Mouse (Mus musculus): ENCODE results near the gene Tmco1. TPM values are rescaled to one million over a fixed set of nuclear protein-coding genes. Genes with fewer than 3 reads are reported as not detected.
"Not testable (repeated sequence)": the region's sequence is repeated elsewhere in the genome, so short reads cannot be mapped to it uniquely, and the experiment has no call there.

Gene Tmco1
- total RNA-seq, 2 experiments from 2014 or later = 70.0 to 78.2 TPM

- no peak for ATAC-seq (replicated peaks; ENCODE audit: low FRiP score, poor library complexity, severe bottlenecking)
Observed at GRCm38 (mm10) chr1:167321691-167322090, 13.5 kb downstream of the Tmco1 start.

GRCm38 (mm10) chr1:167328776-167329175, 20.6 kb downstream of the Tmco1 start:
- no peak for ATAC-seq (replicated peaks; ENCODE audit: low FRiP score, poor library complexity, severe bottlenecking)

DNA sequence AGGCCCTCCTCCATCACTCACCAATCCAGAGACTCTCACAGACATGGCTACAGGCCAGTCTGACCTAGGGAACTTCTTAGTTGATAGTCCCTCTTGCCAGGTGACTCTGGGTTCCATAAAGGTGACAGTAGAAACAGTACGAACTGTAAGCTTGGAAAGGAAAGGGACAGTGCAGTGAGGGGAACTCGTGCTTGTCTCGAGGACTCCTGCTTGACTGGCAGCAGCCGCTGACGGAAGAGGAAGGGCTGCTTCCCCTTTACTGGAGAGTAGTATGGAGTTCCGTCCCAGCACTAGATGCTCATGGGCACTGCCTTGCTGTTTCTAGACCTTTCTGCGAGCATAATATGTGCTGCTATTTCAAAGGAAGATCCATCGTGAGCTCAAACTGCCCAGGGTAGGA, 22.9 kb downstream of the Tmco1 start:
- ATAC-seq (replicated peaks; ENCODE audit: low FRiP score, poor library complexity, severe bottlenecking) = no peak

DNA sequence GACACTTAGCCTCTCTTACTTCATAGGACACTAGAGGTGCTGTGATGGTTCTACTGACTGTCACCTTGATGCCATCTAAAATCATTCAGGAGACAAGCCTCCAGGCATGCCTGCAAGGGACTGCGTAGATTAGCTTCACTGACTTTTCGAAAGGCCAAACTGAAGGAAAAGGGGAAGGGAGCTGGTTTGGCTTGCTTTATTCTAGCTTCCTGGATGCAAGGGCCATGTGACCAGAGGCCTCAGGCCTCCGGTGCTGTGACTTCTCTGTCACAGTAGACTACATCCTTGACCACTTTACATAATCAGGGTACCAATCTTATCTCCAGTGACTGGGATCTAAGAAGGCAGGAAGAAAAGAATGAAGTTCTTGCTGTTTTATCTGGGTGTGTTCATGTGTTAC, 28.2 kb downstream of the Tmco1 start:
- ATAC-seq (replicated peaks; ENCODE audit: low FRiP score, poor library complexity, severe bottlenecking) = no peak

- 0 out of 2 replicates have a peak, but pooled peaks have one; percentile 62 for ATAC-seq (replicated peaks; ENCODE audit: low FRiP score, poor library complexity, severe bottlenecking)
Observed at GRCm38 (mm10) chr1:167337463-167338095, 29.4 kb downstream of the Tmco1 start.

DNA sequence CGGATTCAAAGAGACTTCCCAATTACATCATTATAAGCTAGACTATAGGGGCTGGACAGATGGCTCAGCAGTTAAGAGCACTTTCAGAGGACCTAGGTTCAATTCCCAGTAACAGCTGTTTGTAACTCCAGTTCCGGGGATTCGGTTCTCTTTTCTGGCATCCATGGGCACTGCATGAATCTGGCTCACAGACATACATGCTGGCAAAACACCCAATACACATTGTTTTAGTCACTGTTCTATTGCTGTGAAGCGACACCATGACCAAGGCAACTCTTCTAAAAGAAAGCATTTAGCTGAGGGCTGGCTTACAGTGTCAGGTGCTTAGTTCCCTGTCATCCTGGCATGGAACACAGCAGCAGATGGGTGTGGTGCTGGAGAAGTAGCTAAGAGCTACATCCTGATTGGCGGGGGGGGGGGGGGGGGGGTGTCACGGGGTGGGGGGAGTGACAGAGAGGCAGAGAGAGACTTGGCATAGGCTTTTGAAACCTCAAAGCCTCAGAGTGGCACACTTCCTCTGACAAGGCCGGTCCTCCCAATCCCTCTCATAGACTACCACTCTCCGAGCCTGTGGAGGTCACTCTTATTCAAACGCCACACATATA, 31.1 kb downstream of the Tmco1 start:
- no peak for ATAC-seq (replicated peaks; ENCODE audit: low FRiP score, poor library complexity, severe bottlenecking)

DNA sequence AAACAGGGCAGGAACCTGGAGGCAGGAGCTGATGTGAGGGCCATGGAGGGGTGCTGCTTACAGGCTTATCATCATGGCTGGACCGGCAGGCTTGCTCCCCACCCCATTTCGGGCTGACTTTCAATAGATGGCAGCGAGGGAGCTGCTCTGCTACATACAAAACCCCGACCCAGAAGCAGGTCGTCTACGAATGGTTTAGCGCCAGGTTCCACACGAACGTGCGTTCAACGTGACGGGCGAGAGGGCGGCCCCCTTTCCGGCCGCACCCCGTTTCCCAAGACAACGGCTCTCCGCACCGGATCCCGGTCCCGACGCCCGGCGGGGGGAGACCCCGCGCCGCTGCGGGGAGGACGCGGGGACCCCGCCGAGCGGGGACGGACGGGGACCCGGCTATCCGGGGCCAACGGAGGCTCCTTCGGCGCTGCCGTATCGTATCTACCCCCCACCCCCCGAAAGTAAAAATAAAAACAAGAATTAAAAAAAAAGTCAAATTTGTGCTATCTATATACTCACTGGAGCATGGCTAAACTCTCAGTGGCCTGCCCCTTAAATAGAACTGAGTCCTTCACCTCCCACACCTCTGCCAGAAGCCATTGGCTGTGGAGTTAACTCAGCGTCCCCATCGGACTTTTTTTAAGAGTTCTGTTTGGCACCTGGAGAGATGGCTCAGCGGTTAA, 32.1 kb downstream of the Tmco1 start:
- ATAC-seq (replicated peaks; ENCODE audit: low FRiP score, poor library complexity, severe bottlenecking) = peak; percentile 65; the same call in 1 of the 2 replicates

- ATAC-seq (replicated peaks; ENCODE audit: low FRiP score, poor library complexity, severe bottlenecking) = peak; percentile 79
Observed at GRCm38 (mm10) chr1:167340910-167341528, 32.8 kb downstream of the Tmco1 start.

- no peak for ATAC-seq (replicated peaks; ENCODE audit: low FRiP score, poor library complexity, severe bottlenecking)
Observed at GRCm38 (mm10) chr1:167342831-167343230, 34.7 kb downstream of the Tmco1 start.

- ATAC-seq (replicated peaks; ENCODE audit: low FRiP score, poor library complexity, severe bottlenecking) = not testable (repeated sequence)
Observed at GRCm38 (mm10) chr1:167345994-167346520, 37.9 kb downstream of the Tmco1 start.

- ATAC-seq (replicated peaks; ENCODE audit: low FRiP score, poor library complexity, severe bottlenecking) = not testable (repeated sequence)
Observed at GRCm38 (mm10) chr1:167349206-167349605, 41.0 kb downstream of the Tmco1 start.

DNA sequence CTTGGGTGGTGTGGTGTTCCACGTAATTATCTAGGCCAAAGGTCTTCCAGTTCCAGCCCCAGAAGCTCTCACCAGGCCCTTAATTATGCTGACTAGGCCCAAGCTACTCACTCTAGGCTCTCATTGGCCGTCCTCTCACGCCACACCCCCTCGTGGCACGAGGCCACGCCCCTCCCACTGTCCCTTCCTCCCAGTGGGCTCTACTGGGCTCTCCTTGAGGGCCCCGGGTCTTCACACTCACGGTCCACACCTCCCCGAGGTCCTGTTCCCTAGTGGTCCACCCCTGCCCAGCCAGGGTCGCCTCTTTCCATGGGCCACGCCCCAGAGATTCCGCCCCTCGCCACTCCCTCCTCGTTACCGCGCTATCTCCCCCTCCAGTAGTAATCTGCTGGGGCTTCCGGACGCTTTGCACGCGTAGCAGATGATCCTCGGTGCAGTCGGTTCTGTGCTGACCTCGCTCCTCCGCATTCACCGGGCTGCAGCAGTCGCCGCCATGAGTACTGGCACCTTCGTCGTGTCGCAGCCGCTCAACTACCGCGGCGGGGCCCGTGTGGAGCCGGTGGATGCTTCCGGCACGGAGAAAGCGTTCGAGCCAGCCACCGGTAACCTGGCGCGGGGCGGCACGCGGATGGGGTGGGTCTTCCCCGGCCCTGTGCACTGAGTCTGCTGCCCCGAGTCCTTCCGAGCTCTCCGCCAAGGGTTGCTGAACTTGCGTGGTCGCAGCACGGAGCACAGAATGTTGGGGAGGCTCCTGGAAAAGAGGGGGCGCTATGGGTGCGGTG, 41.8 kb downstream of the Tmco1 start, which contains the start of gene Aldh9a1:
Gene Aldh9a1, plus strand, starts transcription at position 177 of the 782 bp plus-strand sequence.
- ATAC-seq (replicated peaks; ENCODE audit: low FRiP score, poor library complexity, severe bottlenecking) = peak; percentile 99

DNA sequence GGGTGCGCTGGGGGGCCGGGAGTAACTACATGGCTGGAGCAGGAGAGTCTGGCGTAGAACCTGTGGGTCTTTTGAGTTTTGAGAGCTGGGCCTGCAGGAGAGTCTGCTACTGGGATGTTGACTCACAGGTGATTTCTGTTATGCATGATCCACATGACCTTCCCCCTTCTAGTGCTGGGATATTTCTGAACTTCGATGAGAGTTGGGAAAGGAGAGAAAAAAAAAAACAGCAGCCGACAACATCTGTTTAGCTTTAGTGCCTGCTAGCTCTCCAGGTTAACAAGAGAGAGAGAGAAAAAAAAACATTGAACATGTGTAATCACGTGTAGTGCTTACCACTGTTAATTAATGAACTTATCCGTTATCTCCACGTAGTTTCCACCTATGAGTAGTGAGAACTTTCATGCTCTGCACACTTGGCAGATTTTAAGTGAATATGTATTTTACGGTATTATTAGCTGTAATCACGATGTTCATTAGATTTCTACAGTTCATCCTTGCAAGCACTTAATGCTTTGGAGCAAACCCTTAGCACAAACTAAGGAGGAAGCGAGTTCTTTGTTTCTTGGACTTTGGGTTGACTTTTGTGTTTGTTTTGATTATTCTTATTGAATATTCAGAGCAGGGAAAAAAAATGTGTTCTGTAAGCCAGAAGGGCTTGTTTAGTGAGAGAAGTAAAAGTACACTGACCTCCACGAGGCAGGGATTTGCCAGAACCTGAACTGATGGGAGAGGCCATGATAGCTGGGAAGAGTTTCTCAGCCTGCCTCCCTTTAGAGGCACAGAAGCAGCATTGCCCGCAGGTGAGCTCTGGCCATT, 42.6 kb downstream of the Tmco1 start:
- ATAC-seq (replicated peaks; ENCODE audit: low FRiP score, poor library complexity, severe bottlenecking) = no peak

DNA sequence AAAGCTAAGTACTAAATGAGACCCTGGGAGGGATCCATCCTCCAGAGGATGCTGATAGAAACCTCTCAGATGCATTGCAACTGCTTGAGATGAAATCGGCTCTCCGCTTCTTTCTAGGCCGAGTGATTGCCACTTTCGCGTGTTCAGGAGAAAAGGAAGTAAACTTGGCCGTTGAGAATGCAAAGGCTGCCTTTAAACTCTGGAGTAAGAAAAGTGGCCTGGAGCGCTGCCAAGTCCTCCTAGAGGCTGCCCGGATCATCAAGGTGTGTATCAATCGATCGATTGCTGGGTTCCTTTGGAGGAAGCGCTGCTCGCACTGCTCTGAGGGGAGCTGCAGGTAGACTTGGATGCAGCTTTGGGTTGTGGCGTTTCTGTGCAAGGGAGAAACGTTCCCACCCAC, 44.2 kb downstream of the Tmco1 start:
- no peak for ATAC-seq (replicated peaks; ENCODE audit: low FRiP score, poor library complexity, severe bottlenecking)

GRCm38 (mm10) chr1:167357387-167357786, 49.2 kb downstream of the Tmco1 start:
- no peak for ATAC-seq (replicated peaks; ENCODE audit: low FRiP score, poor library complexity, severe bottlenecking)

- ATAC-seq (replicated peaks; ENCODE audit: low FRiP score, poor library complexity, severe bottlenecking) = no peak
Observed at GRCm38 (mm10) chr1:167358731-167359130, 50.6 kb downstream of the Tmco1 start.

GRCm38 (mm10) chr1:167360268-167360667, 52.1 kb downstream of the Tmco1 start:
- ATAC-seq (replicated peaks; ENCODE audit: low FRiP score, poor library complexity, severe bottlenecking) = no peak

- ATAC-seq (replicated peaks; ENCODE audit: low FRiP score, poor library complexity, severe bottlenecking) = no peak
Observed at GRCm38 (mm10) chr1:167362819-167363218, 54.6 kb downstream of the Tmco1 start.

- no peak for ATAC-seq (replicated peaks; ENCODE audit: low FRiP score, poor library complexity, severe bottlenecking)
Observed at GRCm38 (mm10) chr1:167363322-167363721, 55.1 kb downstream of the Tmco1 start.

Data from erythroid progenitor cell, adult 5-6 weeks (primary cell).